Mouse (Mus musculus) heart, adult 2 months (tissue): ENCODE data around the gene Ddx6.

Source experiments
- EP300 ChIP-seq: fragments of 200-500 bp; IDR thresholded peaks from 2 replicates; pipeline ENCODE4 v1.6.1; 2011; ENCODE audit warnings: low read depth, low read length, control low read depth; ENCODE audit not compliant: insufficient read depth
- POLR2A ChIP-seq: fragments of 200-500 bp; IDR thresholded peaks from 2 replicates; pipeline ENCODE4 v1.6.1; 2011; ENCODE audit warnings: mild to moderate bottlenecking, low read depth, low read length, control low read depth; ENCODE audit not compliant: insufficient read depth

DNA sequence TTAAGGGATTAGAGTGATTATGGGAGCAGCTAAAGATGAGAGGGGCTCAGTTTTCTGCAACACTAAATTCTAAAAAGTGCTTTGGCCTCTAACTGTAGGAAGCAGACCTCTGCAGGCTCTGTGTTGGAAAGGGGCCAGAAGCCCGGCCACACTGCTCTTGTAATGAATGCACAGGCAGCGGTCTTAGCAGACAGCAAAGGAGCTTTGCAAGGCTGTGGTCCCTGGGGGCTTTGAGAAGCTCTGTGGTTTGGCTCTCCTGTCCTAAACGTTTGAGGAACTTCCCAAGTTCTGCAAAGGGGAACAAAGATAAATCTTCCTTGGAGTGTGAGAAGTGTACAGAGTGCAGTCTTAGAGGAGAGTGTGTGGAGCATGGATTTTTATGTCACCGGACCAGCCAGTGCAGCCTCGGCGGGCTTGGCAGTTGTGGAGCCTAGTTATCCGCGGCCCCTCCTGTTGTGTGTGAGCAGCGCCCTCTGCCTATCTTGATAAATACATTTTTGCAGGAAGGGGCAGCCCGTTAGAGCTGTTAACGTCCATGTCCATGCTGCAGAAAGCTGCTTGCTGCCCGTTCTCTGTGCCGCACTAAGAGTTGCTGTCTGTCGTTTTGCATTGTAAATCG is 33.0 kb downstream of the Ddx6 start:
- TF ChIP-seq EP300 (no peak), POLR2A (no peak)
